Mouse (Mus musculus) liver, adult 2 months (tissue): ENCODE data around the gene Nbas. TPM values are rescaled to one million over a fixed set of nuclear protein-coding genes. Genes with fewer than 3 reads are reported as not detected.
A peak's percentile ranks its signal among the peaks of the same experiment; 100 is the strongest.

Experiments
- DNase-seq: peaks from one replicate; pipeline ENCODE4 v3.0.0-alpha.2; 2011; ENCODE audit warnings: low read depth, low spot score; ENCODE audit errors: extremely low read depth
- H3K27ac ChIP-seq: fragments of 200-500 bp; replicated peaks from 2 replicates; pipeline ENCODE4 v1.5.1; 2012; ENCODE audit warnings: low read depth, mild to moderate bottlenecking, control low read depth, inconsistent platforms, low read length; ENCODE audit not compliant: insufficient read depth
- H3K27me3 ChIP-seq: fragments of 200-500 bp; 2 replicates; pipeline ENCODE4 v1.6.1; 2012; ENCODE audit warnings: mild to moderate bottlenecking, moderate library complexity, low read length, inconsistent platforms; ENCODE audit not compliant: control insufficient read depth, insufficient read depth
- H3K36me3 ChIP-seq: fragments of 200-500 bp; 2 replicates; pipeline ENCODE4 v1.6.1; 2012; ENCODE audit warnings: low read length, inconsistent platforms; ENCODE audit not compliant: control insufficient read depth, insufficient read depth
- H3K4me1 ChIP-seq: fragments of 200-500 bp; 2 replicates; pipeline ENCODE4 v1.6.1; 2011; ENCODE audit warnings: low read length; ENCODE audit not compliant: control insufficient read depth, insufficient read depth
- H3K4me3 ChIP-seq: fragments of 200-500 bp; 2 replicates; pipeline ENCODE4 v1.5.1; 2011; ENCODE audit warnings: low read depth, mild to moderate bottlenecking, control low read depth, low read length, moderate library complexity; ENCODE audit not compliant: insufficient read depth
- H3K79me2 ChIP-seq: fragments of 200-500 bp; 2 replicates; pipeline ENCODE4 v1.6.1; 2012; ENCODE audit warnings: inconsistent platforms, mild to moderate bottlenecking, low read length, moderate library complexity; ENCODE audit not compliant: control insufficient read depth, insufficient read depth
- H3K9ac ChIP-seq: fragments of 200-500 bp; 2 replicates; pipeline ENCODE4 v1.6.1; 2012; ENCODE audit warnings: low read depth, mild to moderate bottlenecking, control low read depth, inconsistent platforms, low read length
- CTCF ChIP-seq: fragments of 200-500 bp; IDR thresholded peaks from 2 replicates; pipeline ENCODE4 v1.5.1; 2011; ENCODE audit warnings: low read depth, low read length, control low read depth
- POLR2A ChIP-seq: fragments of 200-500 bp; IDR thresholded peaks from 2 replicates; pipeline ENCODE4 v1.6.1; 2011; ENCODE audit warnings: low read length, control low read depth; ENCODE audit not compliant: insufficient read depth; ENCODE audit errors: extremely low read depth
- WGBS: fragments of 180-500 bp; shearing (Covaris S2); methylation state at CpG from one replicate; pipeline ENCODE4 v1.1.7; 2018; 5-methylcytosine and 5-hydroxymethylcytosine counted together
- polyA plus RNA-seq: library from polyadenylated mRNA; depleted of rRNA; stranded (reverse); fragments of >200 nt; gene quantifications from 2 replicates; pipeline ENCODE4 v1.2.3, GENCODE M21; 2012; rRNA removed
- total RNA-seq: library from RNA; depleted of rRNA; stranded (reverse); fragments of >200 nt; gene quantifications from 2 replicates; pipeline ENCODE4 v1.2.3, GENCODE M21; 2014; rRNA removed

Nbas gene
- total and polyA plus RNA-seq, 2 experiments: 10.7 to 21.8 TPM

GRCm38 (mm10) chr12:13615661-13616060 lies 346.7 kb downstream of the Nbas start:
- no peak overlapping the region for H3K4me3 ChIP-seq
- H3K36me3 ChIP-seq: no peaks in the 10 kb centered on the region
- no peak overlapping the region for H3K27ac ChIP-seq
- no peaks in the 10 kb centered on the region for H3K27me3 ChIP-seq
- H3K9ac ChIP-seq: no peak overlapping the region
- WGBS: 86% methylated on average over 7 of the region's 7 CpGs
- H3K79me2 ChIP-seq: no peaks in the 10 kb centered on the region
- DNase-seq: no peak
- no peaks in the 10 kb centered on the region for H3K4me1 ChIP-seq
- TF ChIP-seq CTCF (no peak), POLR2A (no peak)

DNA sequence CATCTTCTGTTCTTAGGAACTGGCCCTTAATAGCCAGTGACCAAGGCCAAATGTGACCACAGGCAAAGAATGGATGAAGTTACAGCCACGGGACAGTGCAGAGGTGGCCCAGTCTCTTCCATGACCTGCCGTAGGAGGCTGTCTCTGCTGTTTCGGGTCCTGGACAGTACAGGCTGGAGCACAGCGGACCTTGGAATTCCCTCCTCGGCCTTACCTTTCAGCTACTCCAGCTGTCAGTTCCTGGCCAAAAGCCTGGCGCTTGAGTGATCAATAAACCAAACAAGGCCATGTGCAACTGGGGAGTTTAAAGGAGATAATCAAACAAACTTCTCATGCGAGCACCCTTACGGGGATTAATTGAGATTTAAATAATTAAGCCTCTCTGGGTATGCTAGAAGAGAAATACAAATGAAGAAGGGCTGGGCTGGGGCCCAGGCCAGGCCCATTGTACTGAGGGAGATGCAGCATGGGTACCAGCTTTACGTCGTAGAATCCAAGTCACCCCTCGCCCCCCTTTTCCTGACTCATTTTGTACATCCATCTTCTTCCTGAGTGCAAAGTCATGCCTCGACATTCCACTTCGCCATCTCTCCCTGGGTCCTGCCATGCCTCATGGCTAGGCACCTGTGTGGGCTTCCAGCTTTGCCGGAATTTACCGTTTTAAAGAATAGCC lies 353.4 kb downstream of the Nbas start:
- no peak for TF ChIP-seq POLR2A
- no peak for TF ChIP-seq CTCF
- 40% methylated on average over 15 of the region's 15 CpGs for WGBS
- no peaks in the 10 kb centered on the region for H3K36me3 ChIP-seq
- peaks cover 3% of the 10 kb centered on the region; the same call in 1 of the 2 replicates for H3K27me3 ChIP-seq
- H3K4me1 ChIP-seq: peaks cover 2% of the 10 kb centered on the region; the same call in 1 of the 2 replicates
- H3K27ac ChIP-seq: no peak overlapping the region
- peak; percentile 87 for DNase-seq
- no peak overlapping the region for H3K4me3 ChIP-seq
- no peak overlapping the region for H3K9ac ChIP-seq
- H3K79me2 ChIP-seq: no peaks in the 10 kb centered on the region

DNA sequence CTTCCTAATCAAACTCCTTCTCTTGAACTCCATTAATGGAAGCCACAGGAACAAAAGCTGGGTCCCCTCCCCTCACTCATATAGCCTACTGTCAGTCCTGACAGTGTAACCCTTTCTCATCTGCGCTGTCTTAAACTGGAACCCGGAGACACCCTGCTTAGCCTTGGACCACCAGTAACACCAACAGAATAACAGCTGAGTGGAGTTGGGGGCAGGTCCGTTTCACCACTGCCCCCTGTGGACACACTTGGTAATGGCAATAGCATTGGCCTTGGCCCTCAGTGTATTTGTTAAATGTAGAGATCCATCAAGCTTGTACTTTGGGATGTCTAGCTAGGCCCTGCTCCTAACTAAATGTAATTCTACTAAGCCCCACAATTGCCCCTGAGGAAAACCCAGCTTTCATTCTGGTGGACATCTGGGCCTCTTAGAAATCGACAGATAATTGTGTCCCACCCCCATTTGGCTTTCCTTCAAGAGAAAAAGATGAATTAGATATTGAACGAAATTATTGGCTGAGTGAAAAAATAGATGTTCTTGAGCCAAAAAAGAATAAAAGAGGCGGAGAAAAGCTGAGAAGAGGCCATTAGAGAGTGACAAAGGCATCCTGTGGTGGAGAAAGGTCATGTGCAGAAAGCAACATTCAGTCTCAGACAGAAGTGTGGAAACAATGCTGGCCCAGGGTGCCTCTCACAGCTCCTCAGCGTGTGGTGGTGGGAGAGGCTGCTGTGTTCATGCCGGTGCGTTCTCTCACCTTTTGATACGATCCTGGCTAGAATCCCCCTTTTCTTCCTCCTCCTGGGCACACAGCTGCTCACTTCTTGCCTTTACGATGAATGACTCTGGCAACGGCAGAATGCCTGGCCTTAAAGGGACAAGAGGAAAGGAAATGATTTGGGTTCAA lies 358.1 kb downstream of the Nbas start:
- Histone ChIP-seq H3K9ac (no peak overlapping the region), H3K79me2 (no peaks in the 10 kb centered on the region), H3K27me3 (peaks cover 3% of the 10 kb centered on the region; the same call in 1 of the 2 replicates), H3K36me3 (no peaks in the 10 kb centered on the region), H3K4me1 (peaks cover under 1% of the 10 kb centered on the region; the same call in 1 of the 2 replicates), H3K27ac (no peak overlapping the region), H3K4me3 (no peak overlapping the region)
- 76% methylated on average over 12 of the region's 12 CpGs for WGBS
- TF ChIP-seq CTCF (peak; percentile 58; the same call in 1 of the 2 replicates), POLR2A (no peak)
- DNase-seq: no peak

Other genes starting within 250 kb of the Nbas start
- gene Ddx1, start 19.9 kb upstream of the Nbas start, total RNA-seq: 34.8 and 50.5 TPM in 2 replicates
- 5.4 and 5.7 TPM in 2 replicates for gene Ddx1, start 19.9 kb upstream of the Nbas start, polyA plus RNA-seq